Mouse (Mus musculus) kidney, postnatal 25 days (tissue): ENCODE results near the gene Adam1a.
A peak's percentile ranks its signal among the peaks of the same experiment; 100 is the strongest.

Experiments
- DNase-seq, 2 experiments: peaks; one replicate each; pipeline ENCODE4 v3.0.0; 2021; ENCODE audit warnings: mixed read lengths in 2 of 2

Gene Adam1a

GRCm38 (mm10) chr5:121484801-121485200 lies 60.5 kb downstream of the Adam1a start:
- DNase-seq = no peak

GRCm38 (mm10) chr5:121477680-121478079 lies 67.6 kb downstream of the Adam1a start:
- DNase-seq = peak in 1 of 2 experiments; percentile 62

GRCm38 (mm10) chr5:121476040-121476439 lies 69.2 kb downstream of the Adam1a start:
- DNase-seq = no peak

- DNase-seq = peak in 1 of 2 experiments; percentile 67
Observed at GRCm38 (mm10) chr5:121474610-121475009, 70.7 kb downstream of the Adam1a start.

GRCm38 (mm10) chr5:121472411-121472810 lies 72.9 kb downstream of the Adam1a start:
- no peak for DNase-seq

- DNase-seq = no peak
Observed at GRCm38 (mm10) chr5:121469566-121469965, 75.7 kb downstream of the Adam1a start.
